Mouse (Mus musculus) embryo, embryonic 10 days (tissue): ENCODE measurements around the gene Fhad1.

Experiments used
- DNase-seq: peaks from one replicate; pipeline ENCODE4 v3.0.0-alpha.2; 2015; ENCODE audit warnings: low spot score

Gene Fhad1

GRCm38 (mm10) chr4:141976163-141976562 is 38.7 kb downstream of the Fhad1 start:
- peak; percentile 83 for DNase-seq

GRCm38 (mm10) chr4:141964575-141964974 is 50.3 kb downstream of the Fhad1 start:
- no peak for DNase-seq

GRCm38 (mm10) chr4:141963907-141964306 is 51.0 kb downstream of the Fhad1 start:
- DNase-seq, result no peak

GRCm38 (mm10) chr4:141962811-141963685 is 51.8 kb downstream of the Fhad1 start:
- peak; percentile 66 for DNase-seq

GRCm38 (mm10) chr4:141960037-141960436 is 54.8 kb downstream of the Fhad1 start:
- no peak for DNase-seq

- DNase-seq, result no peak
These were observed 55.3 kb downstream of the Fhad1 start for GRCm38 (mm10) chr4:141959615-141960014.

GRCm38 (mm10) chr4:141958614-141959375 is 56.1 kb downstream of the Fhad1 start:
- DNase-seq, result no peak

- peak; percentile 85 for DNase-seq
These were observed 56.7 kb downstream of the Fhad1 start for GRCm38 (mm10) chr4:141958188-141958587.

- no peak for DNase-seq
These were observed 57.1 kb downstream of the Fhad1 start for GRCm38 (mm10) chr4:141957740-141958139.

GRCm38 (mm10) chr4:141956931-141957330 is 58.0 kb downstream of the Fhad1 start:
- no peak for DNase-seq

GRCm38 (mm10) chr4:141954770-141955720 is 59.8 kb downstream of the Fhad1 start:
- DNase-seq, result no peak

GRCm38 (mm10) chr4:141953859-141954258 is 61.0 kb downstream of the Fhad1 start:
- DNase-seq, result no peak

GRCm38 (mm10) chr4:141953291-141953690 is 61.6 kb downstream of the Fhad1 start:
- DNase-seq, result no peak

GRCm38 (mm10) chr4:141952824-141953223 is 62.1 kb downstream of the Fhad1 start:
- DNase-seq, result no peak

GRCm38 (mm10) chr4:141952114-141952513 is 62.8 kb downstream of the Fhad1 start:
- DNase-seq, result peak; percentile 24

- no peak for DNase-seq
These were observed 65.4 kb downstream of the Fhad1 start for GRCm38 (mm10) chr4:141949436-141949835.

- no peak for DNase-seq
These were observed 66.1 kb downstream of the Fhad1 start for GRCm38 (mm10) chr4:141948822-141949221.

GRCm38 (mm10) chr4:141942403-141942802 is 72.5 kb downstream of the Fhad1 start:
- peak; percentile 50 for DNase-seq

GRCm38 (mm10) chr4:141941289-141941688 is 73.6 kb downstream of the Fhad1 start:
- DNase-seq, result no peak

- no peak for DNase-seq
These were observed 76.3 kb downstream of the Fhad1 start for GRCm38 (mm10) chr4:141938535-141938934.

- DNase-seq, result peak; percentile 34
These were observed 81.9 kb downstream of the Fhad1 start for GRCm38 (mm10) chr4:141932785-141933574.
